33 mouse cellular contexts compared by ENCODE assay signal in the genomic region with DNA sequence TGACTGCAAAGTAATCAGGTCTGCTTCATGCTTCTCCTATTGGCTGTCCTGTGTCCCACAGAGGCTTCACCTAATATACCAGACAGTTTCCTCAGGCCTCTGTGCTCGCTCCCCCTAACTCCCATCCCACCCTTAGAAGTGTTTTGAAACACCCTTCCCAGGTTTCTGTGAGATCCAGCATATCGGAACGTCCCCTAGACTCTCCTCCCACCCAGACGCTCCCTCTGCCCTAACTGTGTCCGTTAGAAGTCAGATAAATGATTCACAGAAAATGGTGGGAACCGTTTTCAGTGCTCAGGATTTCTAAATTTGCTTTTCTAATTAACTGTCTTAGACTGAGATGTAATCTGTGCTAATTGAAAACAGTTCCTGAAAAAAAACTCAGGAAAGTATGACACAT.
"Had no signal": no experiment of that assay in that cellular context is flagged by ENCODE, and none has a peak within 500 bp of the region (broad histone marks: within the 10 kb centered on the region; RNA-seq: fewer than 3 reads in every experiment).

No protein-coding gene starts in this region.

- H3K9ac ChIP-seq: limb, embryonic 12.5 days; limb, embryonic 13.5 days; limb, embryonic 15.5 days; liver, embryonic 12.5 days; liver, embryonic 13.5 days; liver, embryonic 14.5 days; liver, embryonic 15.5 days; liver, postnatal 0 days; lung, embryonic 14.5 days; lung, embryonic 15.5 days; midbrain, embryonic 12.5 days; midbrain, embryonic 13.5 days; midbrain, embryonic 15.5 days; neural tube, embryonic 12.5 days; neural tube, embryonic 13.5 days had no signal

- ATAC-seq: liver, embryonic 12.5 days; liver, postnatal 0 days; lung, postnatal 0 days; midbrain, embryonic 13.5 days; midbrain, embryonic 15.5 days; midbrain, embryonic 16.5 days had no signal

- H3K9me3 ChIP-seq: limb, embryonic 10.5 days; limb, embryonic 12.5 days; limb, embryonic 13.5 days; limb, embryonic 15.5 days; liver, embryonic 12.5 days; liver, embryonic 13.5 days; liver, embryonic 15.5 days; lung, embryonic 15.5 days; midbrain, embryonic 10.5 days; midbrain, embryonic 12.5 days; midbrain, embryonic 13.5 days; midbrain, embryonic 15.5 days; neural tube, embryonic 12.5 days; neural tube, embryonic 13.5 days had no signal

- H3K4me3 ChIP-seq: limb, embryonic 10.5 days; limb, embryonic 12.5 days; limb, embryonic 13.5 days; limb, embryonic 15.5 days; liver, embryonic 12.5 days; liver, embryonic 13.5 days; liver, embryonic 15.5 days; lung, embryonic 15.5 days; megakaryocyte, embryonic 14.5 days; midbrain, embryonic 10.5 days; midbrain, embryonic 12.5 days; midbrain, embryonic 13.5 days; midbrain, embryonic 15.5 days; myocyte; neural tube, embryonic 12.5 days; neural tube, embryonic 13.5 days had no signal

- H3K27me3 ChIP-seq: liver, embryonic 12.5 days; liver, embryonic 13.5 days; liver, embryonic 15.5 days; lung, embryonic 15.5 days; megakaryocyte, embryonic 14.5 days; midbrain, embryonic 15.5 days had no signal

- H3K4me2 ChIP-seq: limb, embryonic 12.5 days; limb, embryonic 13.5 days; limb, embryonic 15.5 days; liver, embryonic 11.5 days; liver, embryonic 12.5 days; liver, embryonic 13.5 days; liver, embryonic 15.5 days; lung, embryonic 14.5 days; lung, embryonic 15.5 days; midbrain, embryonic 11.5 days; midbrain, embryonic 12.5 days; midbrain, embryonic 13.5 days; midbrain, embryonic 15.5 days; neural tube, embryonic 12.5 days; neural tube, embryonic 13.5 days had no signal

- H3K27ac ChIP-seq: limb, embryonic 10.5 days; limb, embryonic 12.5 days; limb, embryonic 13.5 days; limb, embryonic 15.5 days; liver, embryonic 12.5 days; liver, embryonic 13.5 days; liver, embryonic 14.5 days; liver, embryonic 15.5 days; lung, embryonic 15.5 days; macrophage; midbrain, embryonic 10.5 days; midbrain, embryonic 12.5 days; midbrain, embryonic 15.5 days; neural tube, embryonic 12.5 days; neural tube, embryonic 13.5 days had no signal

- H3K4me1 ChIP-seq: limb, embryonic 12.5 days; limb, embryonic 13.5 days; limb, embryonic 15.5 days; liver, embryonic 12.5 days; liver, embryonic 13.5 days; liver, embryonic 15.5 days; megakaryocyte, embryonic 14.5 days; neural tube, embryonic 12.5 days had no signal

- DNase-seq: left cerebral cortex, postnatal 4 days; liver; liver, embryonic 13.5 days; liver, postnatal 0 days; lung, adult 18-20 months; lung, adult 2 months; lung, embryonic 14.5 days; lung, postnatal 10 days; lung, postnatal 14 days; lung, postnatal 36 days; lung, postnatal 4 days; midbrain, embryonic 14.5 days had no signal

- H3K36me3 ChIP-seq: liver, embryonic 15.5 days; lung, embryonic 15.5 days; midbrain, embryonic 12.5 days; midbrain, embryonic 13.5 days; midbrain, embryonic 15.5 days; neural tube, embryonic 12.5 days; neural tube, embryonic 13.5 days had no signal
